In genomic region chr11:46068756-46069407, GRCm38 (mm10) we compare ENCODE assay signal across 8 mouse cellular contexts. TPM values are rescaled to one million over a fixed set of nuclear protein-coding genes. Genes with fewer than 3 reads are reported as not detected.
DNase-seq lines count a peak whose midpoint lies in the region; ATAC-seq lines count a peak whose summit lies in the region.

No protein-coding gene starts in this region.

- no peaks in the 10 kb centered on the region for H3K9me3 ChIP-seq in embryonic facial prominence, embryonic 11.5 days (replicated peaks; ENCODE audit: control insufficient read depth, low read length)
- H3K9me3 ChIP-seq in limb, embryonic 13.5 days = no peaks in the 10 kb centered on the region

- peak; percentile 39 for DNase-seq in embryo, embryonic 11 days
- DNase-seq in embryo, embryonic 10.5 days (ENCODE audit: low spot score) = no peak
- peak; percentile 40 for DNase-seq in embryonic facial prominence, embryonic 11.5 days (ENCODE audit: low spot score)
- DNase-seq in heart, postnatal 36 days = peak; percentile 61 to 66
- no peak for DNase-seq in layer of hippocampus, postnatal 10 days (ENCODE audit: low spot score in 2 of 2)
- DNase-seq in ovary, postnatal 14 days (ENCODE audit: low spot score) = no peak
- DNase-seq in cerebellum, adult 11-12 months = no peak

- peak overlapping the region; percentile 29 for H3K27ac ChIP-seq in embryonic facial prominence, embryonic 11.5 days (replicated peaks; ENCODE audit: low read depth, low read length)
- peak overlapping the region; percentile 89 for H3K27ac ChIP-seq in limb, embryonic 13.5 days

- no peaks in the 10 kb centered on the region for H3K27me3 ChIP-seq in embryonic facial prominence, embryonic 11.5 days (ENCODE audit: control insufficient read depth, insufficient read depth, low read length)
- no peaks in the 10 kb centered on the region for H3K27me3 ChIP-seq in limb, embryonic 13.5 days

- WGBS in embryonic facial prominence, embryonic 11.5 days = 22% methylated on average over 12 of the region's 12 CpGs
- 28% methylated on average over 12 of the region's 12 CpGs for WGBS in limb, embryonic 13.5 days

- intact Hi-C loops in heart, postnatal 36 days (cut with DNase I) = no loop called here

- ATAC-seq in embryonic facial prominence, embryonic 11.5 days (replicated peaks; ENCODE audit: insufficient number of reproducible peaks, low FRiP score, low TSS enrichment, low read depth) = no peak
- ATAC-seq in limb, embryonic 13.5 days (ENCODE audit: low FRiP score, low read depth) = no peak

- H3K4me3 ChIP-seq in embryonic facial prominence, embryonic 11.5 days (ENCODE audit: low read depth, low read length) = no peak overlapping the region
- H3K4me3 ChIP-seq in limb, embryonic 13.5 days = no peak overlapping the region

- H3K4me2 ChIP-seq in embryonic facial prominence, embryonic 11.5 days (ENCODE audit: low read depth, low read length) = no peak overlapping the region
- peak overlapping the region; percentile 23 for H3K4me2 ChIP-seq in limb, embryonic 13.5 days (replicated peaks)

- no peaks in the 10 kb centered on the region for H3K36me3 ChIP-seq in embryonic facial prominence, embryonic 11.5 days (replicated peaks; ENCODE audit: control insufficient read depth, insufficient read depth, low read depth, low read length)
- H3K36me3 ChIP-seq in limb, embryonic 13.5 days = peaks cover 35% of the 10 kb centered on the region

- H3K9ac ChIP-seq in embryonic facial prominence, embryonic 11.5 days (replicated peaks; ENCODE audit: low read length) = no peak overlapping the region; the same call in 1 of the 2 replicates
- no peak overlapping the region for H3K9ac ChIP-seq in limb, embryonic 13.5 days

- H3K4me1 ChIP-seq in embryonic facial prominence, embryonic 11.5 days (ENCODE audit: control insufficient read depth, insufficient read depth, low read length) = peaks cover 3% of the 10 kb centered on the region; the same call in 1 of the 2 replicates
- H3K4me1 ChIP-seq in limb, embryonic 13.5 days = peaks cover 68% of the 10 kb centered on the region

RNA-seq across cellular contexts. Expression of gene Adam19, which starts 13.1 kb away (rescaled TPM):
- polyA plus RNA-seq in embryonic facial prominence, embryonic 11.5 days (2014; fragmentation: Nextera tagmentation; extraction: Ambion mirVana) = 9.4 and 9.5 TPM in 2 replicates
- total RNA-seq in heart, postnatal 36 days (2021) = 10 to 100 TPM; 21.2 to 49.2 TPM
- polyA plus RNA-seq in limb, embryonic 13.5 days (2015; fragmentation: Nextera tagmentation; extraction: Ambion mirVana) = 15.6 and 16.4 TPM in 2 replicates
- 10 to 100 TPM; 34.4 to 36.0 TPM for total RNA-seq in layer of hippocampus, postnatal 10 days (2021)

RNA-seq across cellular contexts. Expression of gene Gm12166, which starts 16.8 kb away (rescaled TPM):
- 2.3 and 2.8 TPM in 2 replicates for polyA plus RNA-seq in embryonic facial prominence, embryonic 11.5 days (2014; fragmentation: Nextera tagmentation; extraction: Ambion mirVana)
- total RNA-seq in heart, postnatal 36 days (2021) = 1 to 10 TPM; 1.3 to 1.9 TPM
- polyA plus RNA-seq in limb, embryonic 13.5 days (2015; fragmentation: Nextera tagmentation; extraction: Ambion mirVana) = 2.4 and 5.4 TPM in 2 replicates
- 1 to 10 TPM; 3.6 to 3.7 TPM for total RNA-seq in layer of hippocampus, postnatal 10 days (2021)

Comparison
In these comparisons a context has a peak if more than half of its experiments do, and no peak if none do; other contexts are left out.
1. DNase-seq: peak in embryo, embryonic 11 days (single experiment), embryonic facial prominence, embryonic 11.5 days (single experiment) and heart, postnatal 36 days (2 of 2); none in embryo, embryonic 10.5 days (single experiment), layer of hippocampus, postnatal 10 days (0 of 2), ovary, postnatal 14 days (single experiment) and cerebellum, adult 11-12 months (single experiment).